In the genomic region with DNA sequence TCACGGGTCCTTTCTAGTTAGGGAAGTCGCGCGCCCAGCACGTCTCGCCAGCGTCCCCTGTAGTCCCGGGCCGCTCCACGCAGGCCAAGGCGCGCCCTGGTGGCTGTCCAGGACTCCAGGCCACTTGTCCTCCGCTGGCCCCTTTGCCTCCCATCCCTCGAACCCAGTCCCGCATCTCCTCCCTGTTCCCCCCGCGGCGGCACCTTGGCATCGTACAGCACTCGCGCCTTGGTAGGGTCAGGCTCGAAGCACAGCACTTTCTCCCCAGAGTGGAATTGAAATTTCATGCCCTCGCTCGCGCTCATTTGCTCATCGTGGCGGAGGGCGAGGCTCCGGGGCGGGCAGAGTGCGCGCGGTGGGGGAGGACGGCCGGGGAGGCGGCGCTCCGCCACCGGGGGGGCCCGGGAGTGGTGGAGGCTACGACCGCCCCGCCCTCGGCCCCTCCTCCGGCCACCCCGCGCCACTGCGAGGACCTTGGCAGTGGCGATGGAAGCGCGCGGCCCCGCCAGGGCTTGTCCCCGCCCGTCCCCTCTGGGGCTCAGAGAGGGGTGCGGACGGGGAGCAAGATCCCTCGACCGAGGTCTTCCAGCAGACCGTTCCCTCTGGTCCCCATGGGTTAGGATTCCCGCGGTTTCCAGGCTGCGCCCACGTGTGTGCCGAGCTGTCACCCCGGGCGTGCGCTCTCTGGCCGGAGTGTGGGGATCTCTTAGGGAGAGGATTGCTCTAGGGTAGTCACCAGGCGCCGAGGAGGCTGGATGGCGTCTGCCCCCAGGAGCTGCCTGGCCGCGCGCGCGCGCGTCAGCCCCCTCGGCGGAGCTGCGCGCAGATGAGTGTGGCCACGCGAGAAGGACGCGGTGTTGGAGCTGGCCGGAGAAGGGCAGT, we compare ENCODE assay signal across 8 mouse cellular contexts. TPM values are rescaled to one million over a fixed set of nuclear protein-coding genes. Genes with fewer than 3 reads are reported as not detected.
DNase-seq lines count a peak whose midpoint lies in the region; ATAC-seq and TF ChIP-seq lines count a peak whose summit lies in the region.

TSS of gene Msl3 (minus strand) at position 374 of the 882 bp plus-strand sequence.

- H3K4me1 ChIP-seq in cortical plate, adult 2 months (ENCODE audit: control insufficient read depth, insufficient read depth, low read length) = no peaks in the 10 kb centered on the region

- peak; percentile 79 for ATAC-seq in megakaryocyte, adult 5-6 weeks (ENCODE audit: poor library complexity, severe bottlenecking)

- DNase-seq in adipocyte (ENCODE audit: low spot score) = peak; percentile 85
- peak; percentile 84 for DNase-seq in gastrocnemius, postnatal 10 days
- peak; percentile 83 for DNase-seq in induced T-regulatory cell, adult 2 months (ENCODE audit: low read depth)
- peak; percentile 59 to 78 for DNase-seq in left cerebral cortex, adult 8-10 months (ENCODE audit: low spot score in 2 of 2)
- DNase-seq in right cerebral cortex, adult 18-20 months = peak; percentile 82
- DNase-seq in urinary bladder, postnatal 10 days (ENCODE audit: low spot score) = peak; percentile 26

- no peak for TF ChIP-seq POLR2A in cortical plate, adult 2 months (IDR thresholded peaks at IDR 0.05; ENCODE audit: extremely low read depth, insufficient read depth, low read length)

- H3K27ac ChIP-seq in cortical plate, adult 2 months (ENCODE audit: insufficient read depth, low read length) = peak within 1 kb of the TSS; percentile 99

- peak within 1 kb of the TSS; percentile 89 for H3K4me3 ChIP-seq in cortical plate, adult 2 months (ENCODE audit: insufficient read depth, low read length)

- no peak for TF ChIP-seq CTCF in cortical plate, adult 2 months (IDR thresholded peaks at IDR 0.05; ENCODE audit: extremely low read depth, insufficient read depth, low read length)

RNA-seq across cellular contexts. Expression of gene Msl3, which starts in this region (rescaled TPM):
- 19.9 and 20.8 TPM in 2 replicates for polyA plus RNA-seq in cortical plate, adult 2 months (2012; rRNA removed)
- 10 to 100 TPM; 37.6 to 40.0 TPM for total RNA-seq in gastrocnemius, postnatal 10 days (2021)
- total RNA-seq in left cerebral cortex, adult 8-10 months (2022) = 10 to 100 TPM; 24.6 to 25.9 (median 25.1) TPM
- total RNA-seq in megakaryocyte, adult 5-6 weeks (2015) = 50.9 and 64.0 TPM in 2 replicates
- total RNA-seq in megakaryocyte, adult 5-6 weeks (2017) = 91.2 and 93.5 TPM in 2 replicates

Comparison
In these comparisons a context has a peak if more than half of its experiments do, and no peak if none do; other contexts are left out.
1. Peak in every context shown above with its lines: DNase-seq, ATAC-seq, H3K4me3 ChIP-seq and H3K27ac ChIP-seq.
2. DNase-seq: peak in every context shown above with its lines; median percentile 85 in adipocyte; 84 in gastrocnemius, postnatal 10 days; 83 in induced T-regulatory cell, adult 2 months; 82 in right cerebral cortex, adult 18-20 months; 68 in left cerebral cortex, adult 8-10 months; 26 in urinary bladder, postnatal 10 days.